Mouse (Mus musculus): ENCODE measurements at regions not wholly inside any gene's neighbourhood (a gene's known extent, or its start where the extent isn't known, plus 50 kb on each side); places are given as distances from the start of the nearest gene placed in this dataset.

DNA sequence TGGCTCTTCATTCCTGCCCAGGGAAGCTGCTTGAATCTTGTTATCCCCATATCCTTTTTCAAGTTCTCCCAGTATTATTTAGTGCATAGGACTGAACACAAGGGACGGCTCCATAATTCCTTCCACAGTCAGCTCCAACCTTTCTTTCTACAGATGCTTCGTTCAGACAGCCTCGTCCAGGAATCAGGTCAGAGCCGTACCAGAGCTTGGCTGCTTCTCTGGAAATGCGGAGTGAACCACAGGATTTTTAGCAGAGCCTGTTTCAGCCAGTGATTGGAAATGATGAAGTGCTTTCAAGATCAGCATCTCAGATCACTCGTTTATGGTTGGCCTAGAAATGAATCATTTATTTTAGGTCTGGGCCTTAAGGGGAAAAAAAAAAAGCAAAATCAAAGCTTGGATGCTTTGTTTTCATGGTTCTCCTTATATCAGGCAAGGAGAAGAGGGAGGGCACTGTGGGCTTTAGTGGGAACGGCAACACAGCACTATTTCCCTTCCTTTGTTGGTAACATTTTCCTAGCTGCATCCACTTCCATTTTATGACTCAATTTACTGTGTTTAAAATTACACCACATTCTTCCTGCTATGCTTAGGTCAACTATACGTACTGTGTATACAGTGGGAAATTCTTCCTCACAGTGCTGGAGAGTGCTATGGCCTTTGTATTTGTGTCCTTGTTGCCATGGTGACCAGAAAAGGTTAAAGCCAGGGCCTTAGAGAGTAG, 161.9 kb upstream of the Ccdc122 start:
- no peak for ATAC-seq (ENCODE audit: extremely low read depth, insufficient number of reproducible peaks, low FRiP score, poor library complexity, severe bottlenecking)

- no peak for ATAC-seq (ENCODE audit: extremely low read depth, insufficient number of reproducible peaks, low FRiP score, poor library complexity, severe bottlenecking)
Observed at GRCm38 (mm10) chr14:76873684-76874083, 162.9 kb upstream of the Ccdc122 start.

- ATAC-seq (ENCODE audit: extremely low read depth, insufficient number of reproducible peaks, low FRiP score, poor library complexity, severe bottlenecking), result no peak
Observed at GRCm38 (mm10) chr14:76872976-76873375, 163.6 kb upstream of the Ccdc122 start.

DNA sequence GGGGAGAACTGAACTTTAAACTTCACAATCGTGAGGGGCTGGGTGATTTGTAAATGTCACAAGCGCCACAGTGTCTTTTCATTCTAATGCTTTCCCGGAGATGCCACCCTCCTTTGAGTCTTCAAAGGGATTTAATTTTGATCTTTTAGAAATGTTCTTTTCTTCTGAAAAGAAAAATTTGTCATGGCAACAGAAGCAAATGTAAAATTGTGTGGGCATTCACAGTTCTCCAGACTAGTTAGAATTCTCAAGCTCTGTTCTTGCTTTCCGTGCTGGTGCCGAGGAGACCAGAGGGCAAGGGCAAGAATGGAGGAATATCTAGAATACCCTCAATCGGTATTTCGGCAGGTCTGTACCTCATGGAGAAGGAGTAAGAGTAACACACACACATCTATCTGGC, 164.1 kb upstream of the Ccdc122 start:
- no peak for ATAC-seq (ENCODE audit: extremely low read depth, insufficient number of reproducible peaks, low FRiP score, poor library complexity, severe bottlenecking)

DNA sequence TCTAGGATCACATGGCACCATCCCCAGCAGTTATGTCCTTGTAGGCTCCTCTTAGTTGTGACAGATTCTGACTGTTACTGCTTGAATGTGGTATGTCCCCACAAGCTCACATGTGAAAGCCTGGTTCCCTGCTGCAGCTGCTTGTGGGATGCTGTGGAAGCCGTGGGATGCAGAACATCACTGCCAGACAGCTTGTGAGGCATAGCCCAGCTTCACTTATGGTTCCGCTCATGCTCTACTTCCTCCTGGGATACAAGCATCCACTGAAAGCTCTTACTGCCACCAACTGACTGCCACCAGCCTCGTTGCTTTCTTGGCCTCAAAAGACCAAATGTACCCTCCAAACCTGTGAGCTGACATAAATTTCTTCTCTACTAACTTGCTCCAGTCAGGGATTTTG, 167.7 kb upstream of the Ccdc122 start:
- ATAC-seq (ENCODE audit: extremely low read depth, insufficient number of reproducible peaks, low FRiP score, poor library complexity, severe bottlenecking), result no peak

GRCm38 (mm10) chr14:76868131-76868530, 168.4 kb upstream of the Ccdc122 start:
- ATAC-seq (ENCODE audit: extremely low read depth, insufficient number of reproducible peaks, low FRiP score, poor library complexity, severe bottlenecking), result no peak

DNA sequence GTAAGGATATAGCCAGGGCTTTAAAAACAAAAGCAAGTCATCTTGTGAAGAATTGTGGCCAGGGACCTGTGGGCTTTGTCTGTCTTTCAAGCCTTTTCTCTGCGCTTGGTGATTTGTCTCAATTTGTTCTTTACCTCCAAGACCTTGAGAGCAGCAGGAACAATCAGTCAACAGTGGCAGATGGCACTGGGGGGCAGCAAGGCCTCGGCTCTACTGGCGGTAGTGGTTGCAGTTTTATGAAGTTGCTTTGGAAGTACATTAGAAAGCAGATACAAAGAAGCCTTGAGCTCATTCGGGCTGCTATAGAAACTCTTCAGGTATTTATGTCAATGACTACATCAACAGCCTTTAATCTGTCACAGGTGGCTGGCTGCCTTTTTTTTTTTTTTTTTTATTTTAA, 171.9 kb upstream of the Ccdc122 start:
- ATAC-seq (ENCODE audit: extremely low read depth, insufficient number of reproducible peaks, low FRiP score, poor library complexity, severe bottlenecking), result no peak

DNA sequence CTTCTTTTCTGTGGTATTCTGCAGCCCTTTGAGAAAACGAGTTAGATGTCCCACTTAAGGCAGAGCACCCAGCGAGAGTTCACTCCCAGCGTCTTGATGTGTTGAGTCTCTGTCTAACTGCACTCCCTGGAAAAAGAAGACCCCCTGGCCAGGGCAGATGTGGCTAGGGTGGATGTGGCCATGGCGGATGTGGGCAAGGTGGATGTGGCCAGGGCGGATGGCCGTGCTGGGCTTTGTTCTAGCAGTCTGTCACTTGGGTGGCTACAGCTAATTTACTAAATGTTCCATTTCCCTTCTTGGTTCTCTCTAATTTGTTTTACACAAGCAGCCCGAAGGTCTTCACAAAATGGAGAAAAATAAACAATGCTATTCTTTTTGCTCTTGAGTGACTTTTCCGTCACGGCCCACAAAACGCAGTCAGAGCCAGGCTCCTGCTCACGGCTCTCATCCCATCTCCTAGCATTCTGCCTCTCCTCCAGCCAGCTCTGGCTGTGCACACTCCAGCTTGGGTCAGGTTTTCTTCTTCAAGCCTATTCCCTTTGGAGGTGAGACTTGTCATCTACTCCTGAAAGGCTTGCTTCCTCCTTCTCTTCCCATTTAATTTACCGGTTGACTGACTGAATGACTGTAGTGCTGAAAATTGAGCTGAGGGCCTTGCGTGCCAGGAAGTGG, 173.4 kb upstream of the Ccdc122 start:
- no peak for ATAC-seq (ENCODE audit: extremely low read depth, insufficient number of reproducible peaks, low FRiP score, poor library complexity, severe bottlenecking)

DNA sequence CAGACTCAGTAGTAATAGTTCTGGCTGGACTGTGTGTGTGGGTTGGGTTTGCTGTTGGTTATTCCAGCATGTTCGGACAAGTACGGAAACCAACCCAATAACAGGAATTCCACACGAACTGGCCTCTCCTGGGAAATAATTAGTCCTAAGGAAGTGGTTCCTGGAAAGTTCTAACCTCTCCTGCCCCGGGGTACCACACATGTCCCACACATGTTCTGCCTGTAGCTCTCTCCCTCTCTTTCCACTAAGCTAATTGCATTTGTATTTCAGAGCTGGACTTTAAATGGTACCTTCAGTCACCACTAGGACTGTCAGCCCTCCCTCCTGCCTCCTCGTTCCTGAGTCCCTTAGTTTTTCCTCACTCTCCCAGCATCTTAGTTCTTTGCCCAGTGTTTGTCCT, 178.2 kb upstream of the Ccdc122 start:
- ATAC-seq (ENCODE audit: extremely low read depth, insufficient number of reproducible peaks, low FRiP score, poor library complexity, severe bottlenecking), result no peak

DNA sequence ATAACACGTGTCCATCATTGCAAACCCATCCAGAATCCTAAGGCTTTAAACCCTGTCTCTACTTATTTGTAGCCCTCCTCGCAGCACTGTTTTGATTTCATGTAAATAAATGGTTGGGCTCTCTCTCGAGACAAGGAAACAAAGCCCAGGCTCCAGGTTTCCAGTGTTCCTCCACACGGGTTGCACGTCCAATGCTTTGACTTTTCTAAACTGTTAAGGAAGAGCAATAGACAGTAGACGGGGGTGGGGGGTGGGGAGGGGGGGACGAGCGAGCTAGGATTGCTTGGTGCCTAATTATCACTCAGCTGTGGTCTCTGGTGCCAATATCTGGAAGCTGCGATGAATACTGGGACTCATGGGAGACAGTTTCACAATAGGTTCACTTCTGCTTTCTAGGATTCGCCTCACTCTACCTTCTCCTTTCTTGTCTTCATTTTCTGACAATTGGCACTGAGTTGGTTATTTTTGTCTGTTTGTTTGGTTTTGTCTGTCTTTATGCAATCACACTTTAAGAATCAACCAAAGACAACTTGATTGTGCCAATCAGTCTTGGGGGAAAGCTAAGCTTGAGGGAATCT, 179.3 kb upstream of the Ccdc122 start:
- ATAC-seq (ENCODE audit: extremely low read depth, insufficient number of reproducible peaks, low FRiP score, poor library complexity, severe bottlenecking), result no peak

- ATAC-seq (ENCODE audit: extremely low read depth, insufficient number of reproducible peaks, low FRiP score, poor library complexity, severe bottlenecking), result no peak
Observed at GRCm38 (mm10) chr14:76856591-76856990, 180.0 kb upstream of the Ccdc122 start.

GRCm38 (mm10) chr14:76854965-76855364, 181.6 kb upstream of the Ccdc122 start:
- no peak for ATAC-seq (ENCODE audit: extremely low read depth, insufficient number of reproducible peaks, low FRiP score, poor library complexity, severe bottlenecking)

- ATAC-seq (ENCODE audit: extremely low read depth, insufficient number of reproducible peaks, low FRiP score, poor library complexity, severe bottlenecking), result peak; percentile 26; the same call in 1 of the 2 replicates
Observed at GRCm38 (mm10) chr14:76851473-76852214, 184.9 kb upstream of the Ccdc122 start.

DNA sequence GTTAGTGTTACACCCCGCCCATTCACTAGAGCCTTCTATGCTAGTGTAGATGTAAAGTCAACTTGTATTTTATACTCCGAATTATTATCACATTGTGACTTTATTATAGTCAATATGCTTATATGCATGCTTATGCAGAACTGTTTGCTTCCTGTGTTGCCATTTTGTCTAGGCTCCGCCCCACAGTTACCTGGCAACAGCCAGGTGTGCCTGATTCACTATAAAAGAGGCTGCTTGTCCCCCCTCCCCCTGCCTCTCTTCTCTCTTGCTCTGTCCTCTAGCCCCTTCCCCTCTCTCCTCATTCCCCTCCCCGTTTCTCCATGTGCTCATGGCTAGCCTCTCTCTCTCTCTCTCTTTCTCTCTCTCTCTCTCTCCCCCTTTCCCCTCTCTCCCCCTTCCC, 185.9 kb upstream of the Ccdc122 start:
- ATAC-seq (ENCODE audit: extremely low read depth, insufficient number of reproducible peaks, low FRiP score, poor library complexity, severe bottlenecking), result no peak

GRCm38 (mm10) chr14:76850051-76850450, 186.5 kb upstream of the Ccdc122 start:
- no peak for ATAC-seq (ENCODE audit: extremely low read depth, insufficient number of reproducible peaks, low FRiP score, poor library complexity, severe bottlenecking)

DNA sequence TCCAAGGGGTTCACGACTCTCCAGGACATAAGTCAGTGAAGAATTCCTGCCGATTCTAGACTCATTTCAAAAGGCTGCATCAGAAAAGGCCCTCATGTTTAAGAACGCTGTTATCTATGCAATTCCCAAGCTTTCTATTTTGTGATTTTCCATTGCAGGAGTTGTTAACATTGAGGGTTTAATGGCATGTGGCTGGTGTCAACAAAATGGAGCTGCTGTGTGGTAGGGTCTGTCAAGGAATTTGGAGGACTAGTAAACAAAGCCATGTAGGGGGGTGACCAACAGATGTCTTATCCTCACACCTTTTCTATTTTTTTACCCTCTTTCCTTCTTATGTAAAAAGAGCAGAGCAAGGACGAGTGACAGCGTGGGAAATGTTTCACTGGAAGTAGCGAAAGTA, 186.9 kb upstream of the Ccdc122 start:
- ATAC-seq (ENCODE audit: extremely low read depth, insufficient number of reproducible peaks, low FRiP score, poor library complexity, severe bottlenecking), result no peak

DNA sequence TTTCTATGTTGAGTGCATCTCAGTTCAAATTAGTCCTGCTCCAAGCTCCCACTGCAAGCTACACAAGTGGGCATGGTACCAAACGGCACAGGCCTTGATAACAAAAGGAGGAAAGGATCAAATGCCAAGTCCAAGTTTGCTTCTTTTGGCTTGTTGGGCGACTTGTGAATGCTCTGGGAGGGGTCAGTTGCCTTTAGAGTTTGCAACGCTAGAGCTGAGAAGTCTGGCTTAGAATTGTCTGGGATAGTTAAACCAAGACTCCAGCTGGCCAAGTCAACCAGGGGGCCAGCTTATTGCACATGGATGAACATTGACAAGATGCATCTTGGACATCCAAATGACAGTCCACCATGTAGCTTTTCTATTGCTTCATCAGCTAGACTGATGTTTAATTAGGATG, 187.5 kb upstream of the Ccdc122 start:
- no peak for ATAC-seq (ENCODE audit: extremely low read depth, insufficient number of reproducible peaks, low FRiP score, poor library complexity, severe bottlenecking)

- no peak for ATAC-seq (ENCODE audit: extremely low read depth, insufficient number of reproducible peaks, low FRiP score, poor library complexity, severe bottlenecking)
Observed at GRCm38 (mm10) chr14:76845706-76846105, 190.9 kb upstream of the Ccdc122 start.

GRCm38 (mm10) chr14:76844717-76845116, 191.9 kb upstream of the Ccdc122 start:
- no peak for ATAC-seq (ENCODE audit: extremely low read depth, insufficient number of reproducible peaks, low FRiP score, poor library complexity, severe bottlenecking)
